Mouse (Mus musculus): ENCODE data around the gene Hoxd12. TPM values are rescaled to one million over a fixed set of nuclear protein-coding genes. Genes with fewer than 3 reads are reported as not detected.

The Hoxd12 gene
- polyA plus RNA-seq, 1 experiment from 2014 or later, result 2.1 TPM

DNA sequence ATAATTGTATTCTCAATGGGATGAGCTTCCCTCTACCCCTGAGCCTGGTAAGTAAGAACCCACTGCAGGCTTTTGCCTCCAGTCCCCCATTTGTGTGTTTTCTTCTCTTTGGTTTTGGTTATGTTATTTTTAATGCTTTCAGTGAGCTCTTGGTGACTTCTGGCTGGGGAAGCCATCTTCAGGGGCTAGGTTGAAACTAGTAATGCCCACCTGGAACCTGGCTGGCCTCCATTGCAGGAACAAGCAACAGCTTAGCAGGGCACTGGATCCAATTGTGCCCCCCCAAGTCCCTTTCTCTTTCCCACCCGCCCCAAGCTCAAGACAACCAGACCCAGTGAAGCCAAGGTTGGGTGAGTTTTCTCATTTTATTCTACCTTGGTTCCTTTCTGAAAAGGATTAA lies 20.6 kb downstream of the Hoxd12 start:
- H3K4me1 ChIP-seq (ENCODE audit: control insufficient read depth, insufficient read depth, low read length), result peaks cover 8% of the 10 kb centered on the region; the same call in 1 of the 2 replicates
- ATAC-seq (ENCODE audit: insufficient read depth, low FRiP score, low TSS enrichment), result no peak
- no peaks in the 10 kb centered on the region for H3K36me3 ChIP-seq (ENCODE audit: control insufficient read depth, insufficient read depth, low read length)
- no peak overlapping the region for H3K27ac ChIP-seq (ENCODE audit: low read depth, low read length)
- no peak overlapping the region for H3K4me3 ChIP-seq (ENCODE audit: low read depth, low read length)
- H3K9me3 ChIP-seq (ENCODE audit: control insufficient read depth, low read length), result no peaks in the 10 kb centered on the region
- peak overlapping the region; percentile 89; the same call in 1 of the 2 replicates for H3K9ac ChIP-seq (ENCODE audit: low read length)
- DNase-seq (ENCODE audit: low spot score), result no peak
- 0% methylated on average over 1 of the region's 1 CpGs for WGBS
- peaks cover 86% of the 10 kb centered on the region for H3K27me3 ChIP-seq (ENCODE audit: control insufficient read depth, insufficient read depth, low read length)
- peak overlapping the region; percentile 76 for H3K4me2 ChIP-seq (ENCODE audit: low read depth)

DNA sequence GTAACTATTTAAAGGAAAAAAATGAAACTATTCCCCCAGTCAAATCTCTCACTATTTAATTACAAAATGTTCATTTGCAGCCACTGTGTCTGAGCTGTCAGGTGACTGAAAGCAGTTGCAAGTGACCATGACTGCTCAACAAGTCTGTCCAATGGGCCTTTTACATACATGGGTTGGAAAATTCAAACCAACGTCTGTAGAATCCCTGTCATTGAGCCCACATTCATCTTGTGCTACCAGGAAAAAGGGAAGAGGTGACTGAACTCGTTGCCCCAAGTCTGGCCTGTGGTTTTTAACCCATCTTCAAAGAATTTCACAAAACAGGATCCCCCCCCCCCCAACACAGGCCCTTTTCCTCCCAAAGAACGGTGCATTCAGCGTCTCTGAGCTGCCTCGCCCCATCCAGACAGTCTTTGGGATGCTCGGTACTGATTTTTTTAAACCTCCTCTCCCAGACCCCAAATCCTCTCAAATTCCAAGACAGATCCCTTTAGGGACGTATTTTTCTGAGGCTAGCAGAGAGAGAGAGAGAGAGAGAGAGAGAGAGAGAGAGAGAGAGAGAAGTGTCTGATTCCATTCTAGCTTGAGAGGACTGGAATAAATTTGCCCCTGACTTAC lies 21.1 kb downstream of the Hoxd12 start:
- H3K4me1 ChIP-seq (ENCODE audit: control insufficient read depth, insufficient read depth, low read length), result peaks cover 8% of the 10 kb centered on the region; the same call in 1 of the 2 replicates
- no peaks in the 10 kb centered on the region for H3K36me3 ChIP-seq (ENCODE audit: control insufficient read depth, insufficient read depth, low read length)
- peak overlapping the region; percentile 76 for H3K4me2 ChIP-seq (ENCODE audit: low read depth)
- H3K27ac ChIP-seq (ENCODE audit: low read depth, low read length), result peak overlapping the region; percentile 83
- DNase-seq (ENCODE audit: low spot score) (no peak), ATAC-seq (ENCODE audit: insufficient read depth, low FRiP score, low TSS enrichment) (no peak)
- peaks cover 90% of the 10 kb centered on the region for H3K27me3 ChIP-seq (ENCODE audit: control insufficient read depth, insufficient read depth, low read length)
- peak overlapping the region; percentile 89 for H3K9ac ChIP-seq (ENCODE audit: low read length)
- peak overlapping the region; percentile 63 for H3K4me3 ChIP-seq (ENCODE audit: low read depth, low read length)
- H3K9me3 ChIP-seq (ENCODE audit: control insufficient read depth, low read length), result no peaks in the 10 kb centered on the region
- 4% methylated on average over 7 of the region's 7 CpGs for WGBS

DNA sequence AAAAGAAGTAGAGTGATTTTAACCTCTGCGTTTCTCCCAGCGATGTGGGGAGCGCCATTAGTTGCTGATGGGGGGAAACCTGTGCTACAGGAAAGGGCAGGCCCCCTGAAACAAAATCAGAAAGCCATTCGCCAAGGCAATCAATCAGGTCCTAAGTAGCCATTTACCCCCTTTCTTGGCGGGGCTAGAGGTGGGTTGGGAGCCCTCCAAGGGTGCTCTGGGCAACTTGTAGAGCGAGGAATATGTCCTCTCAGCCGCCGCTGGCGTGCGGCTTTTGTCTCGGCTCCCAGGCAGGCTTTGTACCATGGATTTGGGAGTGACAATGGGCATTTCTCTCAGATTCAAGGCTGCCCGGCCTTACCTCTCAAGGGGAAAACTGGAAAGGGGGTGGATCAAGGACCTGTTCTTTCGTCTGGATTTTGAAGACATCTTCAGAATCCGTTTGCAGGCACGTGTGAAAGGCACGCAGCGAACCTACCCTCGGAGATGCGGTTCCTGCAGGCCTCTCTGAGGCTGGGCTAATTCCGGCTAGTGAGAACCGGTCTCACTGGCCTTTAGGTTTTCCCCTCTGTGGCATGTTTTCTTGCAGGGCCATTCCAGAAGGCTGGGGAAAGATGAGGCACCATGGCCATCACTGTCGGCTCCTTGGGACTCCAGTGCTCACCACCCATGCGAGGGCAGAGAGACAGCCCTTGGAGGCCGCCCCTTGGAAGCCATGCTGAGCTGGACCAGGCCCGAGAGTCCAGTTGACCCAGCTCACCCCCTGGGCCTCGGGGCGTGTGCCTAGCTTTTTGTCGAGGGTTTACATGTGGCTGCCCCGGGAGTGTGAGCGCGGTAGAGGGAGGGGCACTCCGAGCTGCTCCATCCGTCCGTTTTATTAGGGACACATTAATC lies 21.9 kb downstream of the Hoxd12 start:
- no peak for ATAC-seq (ENCODE audit: insufficient read depth, low FRiP score, low TSS enrichment)
- DNase-seq (ENCODE audit: low spot score), result peak; percentile 56
- Histone ChIP-seq H3K4me1 (ENCODE audit: control insufficient read depth, insufficient read depth, low read length) (peaks cover 8% of the 10 kb centered on the region; the same call in 1 of the 2 replicates), H3K36me3 (ENCODE audit: control insufficient read depth, insufficient read depth, low read length) (no peaks in the 10 kb centered on the region), H3K27ac (ENCODE audit: low read depth, low read length) (peak overlapping the region; percentile 83), H3K9ac (ENCODE audit: low read length) (peak overlapping the region; percentile 89), H3K4me3 (ENCODE audit: low read depth, low read length) (peak overlapping the region; percentile 63), H3K27me3 (ENCODE audit: control insufficient read depth, insufficient read depth, low read length) (peaks cover 87% of the 10 kb centered on the region), H3K4me2 (ENCODE audit: low read depth) (peak overlapping the region; percentile 76), H3K9me3 (ENCODE audit: control insufficient read depth, low read length) (no peaks in the 10 kb centered on the region)
- 1% methylated on average over 34 of the region's 34 CpGs for WGBS

DNA sequence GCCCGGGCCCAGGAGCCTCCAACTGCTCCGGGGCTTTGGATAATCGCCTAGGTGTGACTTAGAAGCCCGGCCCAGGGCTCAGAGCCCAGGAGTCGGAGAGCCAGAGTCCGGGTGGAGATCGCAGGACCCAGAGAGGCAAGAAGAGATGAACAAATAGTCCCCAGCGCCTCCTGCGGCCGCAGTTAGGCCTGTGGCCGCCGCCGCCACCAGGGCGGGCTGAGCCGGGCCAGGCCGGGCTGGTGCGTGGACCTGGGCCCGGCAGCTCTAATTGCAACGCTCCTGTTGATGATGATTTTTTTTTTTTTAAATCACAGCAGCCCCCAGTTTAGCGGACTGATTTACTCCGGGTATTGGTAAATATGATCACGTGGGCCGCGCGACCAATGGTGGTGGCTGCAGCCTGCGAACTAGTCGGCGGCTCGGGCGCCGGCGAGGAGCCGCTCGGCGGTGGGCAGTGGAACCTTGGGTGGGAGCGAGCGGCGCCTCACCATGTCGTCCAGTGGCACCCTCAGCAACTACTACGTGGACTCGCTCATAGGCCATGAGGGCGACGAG lies 22.8 kb downstream of the Hoxd12 start, which contains the start of gene Hoxd9:
Hoxd9 (plus strand) TSS at position 161 of the 555 bp plus-strand sequence.
- under 1% methylated on average over 43 of the region's 43 CpGs for WGBS
- peak within 1 kb of the TSS; percentile 63 for H3K4me3 ChIP-seq (ENCODE audit: low read depth, low read length)
- peaks cover 78% of the 10 kb centered on the region for H3K27me3 ChIP-seq (ENCODE audit: control insufficient read depth, insufficient read depth, low read length)
- no peaks in the 10 kb centered on the region for H3K9me3 ChIP-seq (ENCODE audit: control insufficient read depth, low read length)
- peak within 1 kb of the TSS; percentile 76 for H3K4me2 ChIP-seq (ENCODE audit: low read depth)
- peak within 1 kb of the TSS; percentile 83 for H3K27ac ChIP-seq (ENCODE audit: low read depth, low read length)
- H3K9ac ChIP-seq (ENCODE audit: low read length), result peak within 1 kb of the TSS; percentile 89
- peak; percentile 70 for ATAC-seq (ENCODE audit: insufficient read depth, low FRiP score, low TSS enrichment)
- peaks cover 5% of the 10 kb centered on the region; the same call in 1 of the 2 replicates for H3K4me1 ChIP-seq (ENCODE audit: control insufficient read depth, insufficient read depth, low read length)
- no peaks in the 10 kb centered on the region for H3K36me3 ChIP-seq (ENCODE audit: control insufficient read depth, insufficient read depth, low read length)
- DNase-seq (ENCODE audit: low spot score), result peak; percentile 77

DNA sequence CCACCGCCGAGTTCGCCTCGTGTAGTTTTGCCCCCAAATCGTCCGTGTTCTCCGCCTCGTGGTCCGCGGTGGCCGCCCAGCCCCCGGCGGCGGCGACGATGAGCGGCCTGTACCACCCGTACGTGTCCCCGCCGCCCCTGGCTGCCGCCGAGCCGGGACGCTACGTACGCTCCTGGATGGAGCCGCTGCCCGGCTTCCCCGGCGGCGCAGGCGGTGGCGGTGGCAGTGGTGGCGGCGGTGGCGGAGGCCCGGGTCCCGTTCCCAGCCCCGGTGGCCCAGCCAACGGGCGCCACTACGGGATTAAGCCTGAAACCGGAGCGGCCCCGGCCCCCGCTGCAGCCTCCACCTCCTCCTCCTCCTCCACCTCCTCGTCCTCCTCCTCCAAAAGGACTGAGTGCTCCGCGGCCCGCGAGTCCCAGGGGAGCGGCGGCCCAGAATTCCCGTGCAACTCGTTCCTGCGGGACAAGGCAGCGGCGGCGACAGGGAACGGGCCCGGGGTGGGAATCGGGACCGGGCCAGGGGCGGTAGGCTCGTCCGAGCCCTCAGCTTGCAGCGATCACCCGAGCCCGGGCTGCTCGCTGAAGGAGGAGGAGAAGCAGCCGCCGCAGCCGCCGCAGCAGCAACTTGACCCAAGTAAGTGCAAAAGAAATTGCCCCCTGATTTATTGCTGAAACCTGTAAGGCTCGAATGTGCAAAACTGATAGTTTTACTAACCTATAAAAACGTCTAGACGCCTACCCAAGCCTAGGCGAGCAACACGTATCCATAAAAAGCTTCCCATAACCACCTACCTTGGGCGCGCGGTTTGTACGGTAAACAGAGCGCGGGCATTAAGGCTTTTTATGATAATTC lies 23.6 kb downstream of the Hoxd12 start:
- DNase-seq (ENCODE audit: low spot score) (peak; percentile 59), ATAC-seq (ENCODE audit: insufficient read depth, low FRiP score, low TSS enrichment) (0 out of 2 replicates have a peak, but pooled peaks have one; percentile 14)
- Histone ChIP-seq H3K27me3 (ENCODE audit: control insufficient read depth, insufficient read depth, low read length) (peaks cover 73% of the 10 kb centered on the region), H3K9me3 (ENCODE audit: control insufficient read depth, low read length) (no peaks in the 10 kb centered on the region), H3K4me2 (ENCODE audit: low read depth) (peak overlapping the region; percentile 76), H3K9ac (ENCODE audit: low read length) (peak overlapping the region; percentile 89), H3K4me1 (ENCODE audit: control insufficient read depth, insufficient read depth, low read length) (peaks cover 5% of the 10 kb centered on the region; the same call in 1 of the 2 replicates), H3K36me3 (ENCODE audit: control insufficient read depth, insufficient read depth, low read length) (no peaks in the 10 kb centered on the region), H3K4me3 (ENCODE audit: low read depth, low read length) (peak overlapping the region; percentile 63), H3K27ac (ENCODE audit: low read depth, low read length) (peak overlapping the region; percentile 83)
- under 1% methylated on average over 66 of the region's 86 CpGs for WGBS

DNA sequence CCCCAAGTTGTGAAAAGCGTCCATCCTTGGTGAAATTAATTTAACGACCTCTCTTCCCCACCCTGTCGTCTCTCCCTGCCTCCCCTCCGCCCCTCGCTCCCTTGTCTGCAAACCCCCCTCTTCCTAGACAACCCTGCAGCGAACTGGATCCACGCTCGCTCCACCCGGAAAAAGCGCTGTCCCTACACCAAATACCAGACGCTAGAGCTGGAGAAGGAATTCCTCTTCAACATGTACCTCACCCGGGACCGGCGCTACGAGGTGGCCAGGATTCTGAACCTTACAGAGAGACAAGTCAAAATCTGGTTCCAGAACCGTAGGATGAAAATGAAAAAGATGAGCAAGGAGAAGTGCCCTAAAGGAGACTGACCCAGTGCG lies 24.2 kb downstream of the Hoxd12 start:
- Histone ChIP-seq H3K4me1 (ENCODE audit: control insufficient read depth, insufficient read depth, low read length) (peaks cover 8% of the 10 kb centered on the region; the same call in 1 of the 2 replicates), H3K4me3 (ENCODE audit: low read depth, low read length) (peak overlapping the region; percentile 63), H3K36me3 (ENCODE audit: control insufficient read depth, insufficient read depth, low read length) (no peaks in the 10 kb centered on the region), H3K4me2 (ENCODE audit: low read depth) (peak overlapping the region; percentile 76), H3K9me3 (ENCODE audit: control insufficient read depth, low read length) (no peaks in the 10 kb centered on the region), H3K27ac (ENCODE audit: low read depth, low read length) (peak overlapping the region; percentile 74), H3K9ac (ENCODE audit: low read length) (peak overlapping the region; percentile 89), H3K27me3 (ENCODE audit: control insufficient read depth, insufficient read depth, low read length) (peaks cover 71% of the 10 kb centered on the region)
- no peak for ATAC-seq (ENCODE audit: insufficient read depth, low FRiP score, low TSS enrichment)
- WGBS, result under 1% methylated on average over 17 of the region's 17 CpGs
- peak; percentile 49 for DNase-seq (ENCODE audit: low spot score)

DNA sequence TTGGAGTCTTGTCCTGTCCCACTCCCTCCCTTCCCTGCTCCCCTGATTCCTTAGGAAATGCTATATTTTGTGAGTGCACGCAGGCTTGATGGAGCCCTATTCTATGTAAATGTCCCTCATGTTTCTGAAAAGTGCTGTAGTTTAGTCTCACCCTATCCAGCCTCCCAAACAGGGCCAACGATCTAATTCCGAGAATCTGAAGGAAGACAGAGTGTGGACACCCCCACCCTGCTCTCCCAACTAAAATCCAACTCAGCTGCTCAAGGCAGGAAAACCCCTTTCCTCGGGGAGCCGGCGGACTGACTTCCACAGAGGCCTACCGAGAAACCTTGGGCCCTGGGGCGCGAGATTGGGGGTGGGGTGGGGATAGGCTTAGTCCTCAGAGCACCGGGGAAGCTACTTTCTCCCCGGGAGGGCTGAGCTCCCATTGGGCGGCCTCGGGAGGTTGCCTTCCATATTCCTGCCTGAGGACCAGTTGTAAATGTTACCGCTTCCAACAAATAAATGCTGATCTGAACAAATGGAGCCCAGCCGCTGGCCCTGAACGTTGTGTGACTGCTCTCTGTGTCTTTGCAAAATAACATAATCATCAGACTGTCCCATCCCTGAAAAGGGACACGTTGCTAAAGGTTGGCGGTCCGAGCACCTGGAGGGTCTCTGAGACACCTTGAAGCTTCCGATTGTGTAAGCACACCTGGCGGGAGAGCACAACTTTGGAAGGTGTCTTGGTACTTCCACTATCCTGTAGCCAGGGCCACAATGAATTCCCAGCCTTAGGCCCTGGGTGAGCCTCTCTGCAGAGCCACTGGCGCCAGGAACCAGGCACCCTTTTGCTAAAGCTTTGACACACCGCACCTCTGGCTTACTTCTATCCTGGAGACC lies 25.1 kb downstream of the Hoxd12 start:
- DNase-seq (ENCODE audit: low spot score) (peak; percentile 46), ATAC-seq (ENCODE audit: insufficient read depth, low FRiP score, low TSS enrichment) (no peak)
- H3K27ac ChIP-seq (ENCODE audit: low read depth, low read length), result peak overlapping the region; percentile 74
- peaks cover 70% of the 10 kb centered on the region for H3K27me3 ChIP-seq (ENCODE audit: control insufficient read depth, insufficient read depth, low read length)
- WGBS, result 3% methylated on average over 23 of the region's 23 CpGs
- peaks cover 9% of the 10 kb centered on the region; the same call in 1 of the 2 replicates for H3K4me1 ChIP-seq (ENCODE audit: control insufficient read depth, insufficient read depth, low read length)
- peak overlapping the region; percentile 76 for H3K4me2 ChIP-seq (ENCODE audit: low read depth)
- peak overlapping the region; percentile 89 for H3K9ac ChIP-seq (ENCODE audit: low read length)
- no peaks in the 10 kb centered on the region for H3K36me3 ChIP-seq (ENCODE audit: control insufficient read depth, insufficient read depth, low read length)
- no peaks in the 10 kb centered on the region for H3K9me3 ChIP-seq (ENCODE audit: control insufficient read depth, low read length)
- peak overlapping the region; percentile 63 for H3K4me3 ChIP-seq (ENCODE audit: low read depth, low read length)

All from neural tube, embryonic 11.5 days (tissue).